Mouse (Mus musculus) lung, embryonic 16.5 days (tissue): ENCODE results near the gene Wfikkn1. TPM values are rescaled to one million over a fixed set of nuclear protein-coding genes. Genes with fewer than 3 reads are reported as not detected.

Source experiments
- ATAC-seq: fragments of 200-750 bp; cut with Nextera tagmentation; 2 replicates; pipeline ENCODE4 v1.8.0; 2017; ENCODE audit warnings: low read depth, mild to moderate bottlenecking, moderate library complexity
- H3K27ac ChIP-seq: fragments of 300-500 bp; sonication (generic); 2 replicates; pipeline ENCODE4 v1.5.1; 2014; ENCODE audit warnings: mild to moderate bottlenecking, control low read depth, low read length
- H3K27me3 ChIP-seq: fragments of 300-500 bp; sonication (generic); 2 replicates; pipeline ENCODE4 v1.6.1; 2014; ENCODE audit warnings: low read depth, low read length, mixed read lengths; ENCODE audit not compliant: control insufficient read depth, insufficient read depth
- H3K36me3 ChIP-seq: fragments of 300-500 bp; sonication (generic); 2 replicates; pipeline ENCODE4 v1.6.1; 2014; ENCODE audit warnings: low read length; ENCODE audit not compliant: control insufficient read depth, insufficient read depth
- H3K4me1 ChIP-seq: fragments of 300-500 bp; sonication (generic); replicated peaks from 2 replicates; pipeline ENCODE4 v1.6.1; 2014; ENCODE audit warnings: low read length, mixed read lengths; ENCODE audit not compliant: control insufficient read depth, insufficient read depth
- H3K4me2 ChIP-seq: fragments of 300-500 bp; sonication (generic); 2 replicates; pipeline ENCODE4 v1.6.1; 2014; ENCODE audit warnings: low read depth, low read length, control low read depth
- H3K4me3 ChIP-seq: fragments of 300-500 bp; sonication (generic); 2 replicates; pipeline ENCODE4 v1.5.1; 2014; ENCODE audit warnings: mild to moderate bottlenecking, low read length, control low read depth
- H3K9ac ChIP-seq: fragments of 300-500 bp; sonication (generic); 2 replicates; pipeline ENCODE4 v1.6.1; 2014; ENCODE audit warnings: low read length, control low read depth
- H3K9me3 ChIP-seq: fragments of 300-500 bp; sonication (generic); 2 replicates; pipeline ENCODE4 v1.6.1; 2016; ENCODE audit warnings: low read length; ENCODE audit not compliant: control insufficient read depth
- WGBS: fragments of 180-500 bp; shearing (Covaris S2); extraction: QIAGEN DNeasy Blood & Tissue Kit; methylation state at CpG from one replicate; pipeline ENCODE4 v1.1.7; 2014; 5-methylcytosine and 5-hydroxymethylcytosine counted together
- polyA plus RNA-seq: library from polyadenylated mRNA; unstranded; fragments of >200 nt; fragmentation: Nextera tagmentation; extraction: Ambion mirVana; gene quantifications from 2 replicates; pipeline ENCODE4 v1.2.1, GENCODE M21; 2015

The Wfikkn1 gene
- polyA plus RNA-seq, 1 experiment from 2014 or later, result 0.43 TPM

- no peaks in the 10 kb centered on the region for H3K36me3 ChIP-seq
- no peaks in the 10 kb centered on the region for H3K27me3 ChIP-seq
- no peak overlapping the region for H3K27ac ChIP-seq
- peaks cover 13% of the 10 kb centered on the region for H3K4me1 ChIP-seq
- no peaks in the 10 kb centered on the region for H3K9me3 ChIP-seq
- H3K4me3 ChIP-seq, result no peak overlapping the region
- no peak overlapping the region for H3K9ac ChIP-seq
- WGBS, result 91% methylated on average over 3 of the region's 3 CpGs
- ATAC-seq, result no peak
- no peak overlapping the region for H3K4me2 ChIP-seq
Observed at GRCm38 (mm10) chr17:25866172-25866571, 14.5 kb downstream of the Wfikkn1 start.

GRCm38 (mm10) chr17:25865288-25865687 lies 15.4 kb downstream of the Wfikkn1 start:
- no peaks in the 10 kb centered on the region for H3K9me3 ChIP-seq
- H3K4me3 ChIP-seq, result no peak overlapping the region
- H3K36me3 ChIP-seq, result no peaks in the 10 kb centered on the region
- no peak overlapping the region for H3K4me2 ChIP-seq
- H3K4me1 ChIP-seq, result peaks cover 21% of the 10 kb centered on the region
- no peaks in the 10 kb centered on the region for H3K27me3 ChIP-seq
- no peak overlapping the region for H3K27ac ChIP-seq
- 84% methylated on average over 10 of the region's 11 CpGs for WGBS
- no peak for ATAC-seq
- H3K9ac ChIP-seq, result no peak overlapping the region

GRCm38 (mm10) chr17:25864311-25864710 lies 16.3 kb downstream of the Wfikkn1 start:
- WGBS, result 87% methylated on average over 14 of the region's 14 CpGs

GRCm38 (mm10) chr17:25863681-25864080 lies 17.0 kb downstream of the Wfikkn1 start:
- H3K4me2 ChIP-seq, result no peak overlapping the region
- no peaks in the 10 kb centered on the region for H3K27me3 ChIP-seq
- WGBS, result 80% methylated on average over 6 of the region's 6 CpGs
- no peak for ATAC-seq
- H3K27ac ChIP-seq, result no peak overlapping the region
- H3K4me1 ChIP-seq, result peaks cover 17% of the 10 kb centered on the region
- H3K4me3 ChIP-seq, result no peak overlapping the region
- H3K9me3 ChIP-seq, result no peaks in the 10 kb centered on the region
- no peak overlapping the region for H3K9ac ChIP-seq
- H3K36me3 ChIP-seq, result 0 out of 2 replicates have a peak, but pooled peaks cover 3% of the 10 kb centered on the region

More at GRCm38 (mm10) chr17:25864311-25864710, 16.3 kb downstream of the Wfikkn1 start:
- H3K4me1 ChIP-seq, result peaks cover 22% of the 10 kb centered on the region
- H3K4me3 ChIP-seq, result no peak overlapping the region
- ATAC-seq, result no peak
- no peak overlapping the region for H3K4me2 ChIP-seq
- H3K9ac ChIP-seq, result no peak overlapping the region
- H3K27ac ChIP-seq, result no peak overlapping the region
- H3K27me3 ChIP-seq, result no peaks in the 10 kb centered on the region
- no peaks in the 10 kb centered on the region for H3K36me3 ChIP-seq
- no peaks in the 10 kb centered on the region for H3K9me3 ChIP-seq

- peak overlapping the region; percentile 84 for H3K27ac ChIP-seq
- peaks cover 12% of the 10 kb centered on the region for H3K4me1 ChIP-seq
- WGBS, result 11% methylated on average over 6 of the region's 6 CpGs
- no peaks in the 10 kb centered on the region for H3K9me3 ChIP-seq
- H3K36me3 ChIP-seq, result 0 out of 2 replicates have a peak, but pooled peaks cover 3% of the 10 kb centered on the region
- peak overlapping the region; percentile 90 for H3K9ac ChIP-seq
- H3K4me3 ChIP-seq, result peak overlapping the region; percentile 69
- H3K27me3 ChIP-seq, result no peaks in the 10 kb centered on the region
- no peak; the same call in 1 of the 2 replicates for ATAC-seq
- peak overlapping the region; percentile 83 for H3K4me2 ChIP-seq
Observed at GRCm38 (mm10) chr17:25861704-25862612, 18.7 kb downstream of the Wfikkn1 start.

- Histone ChIP-seq H3K36me3 (0 out of 2 replicates have a peak, but pooled peaks cover 3% of the 10 kb centered on the region), H3K4me2 (peak within 1 kb of the TSS; percentile 83), H3K4me3 (peak within 1 kb of the TSS; percentile 69), H3K9ac (peak within 1 kb of the TSS; percentile 90), H3K27me3 (no peaks in the 10 kb centered on the region), H3K27ac (peak within 1 kb of the TSS; percentile 84), H3K4me1 (peaks cover 12% of the 10 kb centered on the region), H3K9me3 (no peaks in the 10 kb centered on the region)
- ATAC-seq, result peak; percentile 96
- WGBS, result 2% methylated on average over 65 of the region's 65 CpGs
Observed at GRCm38 (mm10) chr17:25860832-25861703, 19.6 kb downstream of the Wfikkn1 start, which contains the start of gene Wdr90. Gene Wdr90, minus strand, starts transcription at chr17:25861501.

GRCm38 (mm10) chr17:25860229-25860628 lies 20.4 kb downstream of the Wfikkn1 start:
- Histone ChIP-seq H3K4me2 (peak overlapping the region; percentile 83), H3K36me3 (0 out of 2 replicates have a peak, but pooled peaks cover 3% of the 10 kb centered on the region), H3K9ac (peak overlapping the region; percentile 90), H3K4me1 (peaks cover 12% of the 10 kb centered on the region), H3K4me3 (peak overlapping the region; percentile 69), H3K9me3 (no peaks in the 10 kb centered on the region), H3K27me3 (no peaks in the 10 kb centered on the region), H3K27ac (no peak overlapping the region)
- WGBS, result 86% methylated on average over 6 of the region's 6 CpGs
- no peak for ATAC-seq

GRCm38 (mm10) chr17:25844396-25844901 lies 36.2 kb downstream of the Wfikkn1 start, which contains the start of gene Rhot2:
Gene Rhot2, minus strand, starts transcription at chr17:25844851.
- no peaks in the 10 kb centered on the region for H3K27me3 ChIP-seq
- ATAC-seq, result peak; percentile 97
- WGBS, result under 1% methylated on average over 21 of the region's 21 CpGs
- peak within 1 kb of the TSS; percentile 76 for H3K9ac ChIP-seq
- H3K4me2 ChIP-seq, result peak within 1 kb of the TSS; percentile 87
- peak within 1 kb of the TSS; percentile 67 for H3K27ac ChIP-seq
- H3K9me3 ChIP-seq, result no peaks in the 10 kb centered on the region
- peaks cover 27% of the 10 kb centered on the region for H3K36me3 ChIP-seq
- H3K4me3 ChIP-seq, result peak within 1 kb of the TSS; percentile 81
- peaks cover 12% of the 10 kb centered on the region for H3K4me1 ChIP-seq
